ENCODE assay signal across 8 mouse cellular contexts in genomic region chr17:45563655-45564530, GRCm38 (mm10). TPM values are rescaled to one million over a fixed set of nuclear protein-coding genes. Genes with fewer than 3 reads are reported as not detected.
DNase-seq lines count a peak whose midpoint lies in the region; ATAC-seq and TF ChIP-seq lines count a peak whose summit lies in the region.

Slc35b2 (plus strand) TSS chr17:45563874.

- H3K36me3 ChIP-seq in hindbrain, embryonic 15.5 days, result peaks cover 28% of the 10 kb centered on the region
- H3K36me3 ChIP-seq in macrophage (ENCODE audit: inconsistent target), result peaks cover 40% of the 10 kb centered on the region

- peak; percentile 88 for ATAC-seq in hindbrain, embryonic 15.5 days (ENCODE audit: low FRiP score, low read depth)

- peak; percentile 92 for TF ChIP-seq CTCF in left cerebral cortex, adult 2 months (IDR thresholded peaks at IDR 0.05)

- H3K9ac ChIP-seq in hindbrain, embryonic 15.5 days, result peak within 1 kb of the TSS; percentile 87

- intact Hi-C loops in left cerebral cortex, adult 2 months (cut with DNase I), result loop anchor here (1.0 kb wide), 1 partner anchor 8 kb away; no protein-coding TSS in a partner anchor

- under 1% methylated on average over 53 of the region's 61 CpGs for WGBS in hindbrain, embryonic 15.5 days
- under 1% methylated on average over 52 of the region's 61 CpGs for WGBS in macrophage (ENCODE audit: missing documents)

- peak within 1 kb of the TSS; percentile 68 for H3K4me3 ChIP-seq in hindbrain, embryonic 15.5 days
- peak within 1 kb of the TSS; percentile 94 for H3K4me3 ChIP-seq in left cerebral cortex, adult 2 months
- peak within 1 kb of the TSS; percentile 73 for H3K4me3 ChIP-seq in macrophage (ENCODE audit: inconsistent target)

- peaks cover 12% of the 10 kb centered on the region for H3K79me2 ChIP-seq in macrophage (ENCODE audit: inconsistent target)

- H3K27me3 ChIP-seq in hindbrain, embryonic 15.5 days, result no peaks in the 10 kb centered on the region

- H3K4me1 ChIP-seq in hindbrain, embryonic 15.5 days (replicated peaks), result peaks cover 38% of the 10 kb centered on the region

- H3K27ac ChIP-seq in hindbrain, embryonic 15.5 days (replicated peaks), result peak within 1 kb of the TSS; percentile 87
- H3K27ac ChIP-seq in left cerebral cortex, adult 2 months, result peak within 1 kb of the TSS; percentile 93
- peak within 1 kb of the TSS; percentile 34 for H3K27ac ChIP-seq in macrophage

- peak within 1 kb of the TSS; percentile 80 for H3K4me2 ChIP-seq in hindbrain, embryonic 15.5 days

- no peaks in the 10 kb centered on the region for H3K9me3 ChIP-seq in hindbrain, embryonic 15.5 days

- peak; percentile 92 for DNase-seq in R1 (ENCODE audit: low read depth, low spot score)
- peak; percentile 91 to 94 for DNase-seq in cerebellum, postnatal 4 days (ENCODE audit: low spot score in 2 of 2)
- DNase-seq in gastrocnemius, adult 18-20 months (ENCODE audit: low spot score), result peak; percentile 96
- DNase-seq in left cerebral cortex, adult 2 months (ENCODE audit: extremely low spot score in 1 of 2, low spot score in 2 of 2), result peak; percentile 90 to 93
- peak; percentile 88 for DNase-seq in retina, postnatal 7 days (ENCODE audit: low read depth, low spot score)
- peak; percentile 86 to 90 for DNase-seq in urinary bladder, adult 18-20 months (ENCODE audit: low spot score in 2 of 2)

RNA-seq across cellular contexts. Expression of gene Slc35b2, which starts in this region (rescaled TPM):
- 10 to 100 TPM; 16.2 to 17.7 TPM for total RNA-seq in gastrocnemius, adult 18-20 months (2021)
- polyA plus RNA-seq in hindbrain, embryonic 15.5 days (2015; fragmentation: Nextera tagmentation; extraction: Ambion mirVana), result 89.9 and 90.4 TPM in 2 replicates
- 10 to 100 TPM; 21.5 to 26.3 TPM for total RNA-seq in left cerebral cortex, adult 2 months (2021)
- 100 to 1,000 TPM in 12 of 26 experiments, 10 to 100 TPM in 14; 21.2 to 410 (median 74.1) TPM for total RNA-seq in macrophage (2018; cell fraction: chromatin; rRNA removed)
- total RNA-seq in macrophage (2018; cell fraction: cytosol; rRNA removed), result 10 to 100 TPM; 41.0 to 71.6 (median 56.5) TPM
- 100 to 1,000 TPM in 13 of 26 experiments, 10 to 100 TPM in 13; 49.8 to 383 (median 91.4) TPM for total RNA-seq in macrophage (2018; cell fraction: nucleus; rRNA removed)
- 41.2 to 72.8 TPM (median 58.2 TPM) in 3 replicates for polyA plus RNA-seq in macrophage (2018)

Comparison
In these comparisons a context has a peak if more than half of its experiments do, and no peak if none do; other contexts are left out.
1. Peak in every context shown above with its lines: DNase-seq, ATAC-seq, H3K4me3 ChIP-seq and H3K27ac ChIP-seq.
2. H3K27ac ChIP-seq: peak in every context shown above with its lines; median percentile 93 in left cerebral cortex, adult 2 months; 87 in hindbrain, embryonic 15.5 days; 34 in macrophage.